In the genomic region with DNA sequence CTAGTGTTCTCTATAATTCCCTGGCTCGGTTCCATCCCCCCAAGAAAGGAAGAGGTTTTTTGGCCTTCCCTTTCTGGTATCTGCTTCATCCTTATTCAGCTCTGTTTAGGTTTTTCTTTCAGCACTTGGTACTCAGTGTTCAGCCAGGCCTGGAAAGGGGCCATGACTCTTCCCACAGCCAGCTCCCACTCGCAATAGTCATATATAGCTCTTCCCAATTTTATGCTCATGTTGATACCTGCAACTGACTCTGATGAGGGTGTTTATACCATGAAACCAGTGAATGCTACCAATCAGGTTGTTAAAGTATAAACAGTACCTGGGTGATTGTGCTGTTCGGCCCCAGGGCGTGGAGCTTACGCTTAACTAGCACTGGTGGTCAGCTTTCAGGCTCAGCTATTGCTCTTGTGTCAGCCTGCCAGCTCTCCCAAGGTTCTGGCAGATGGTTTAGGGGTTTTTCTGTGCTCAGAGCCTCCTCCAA, we compare ENCODE assay signal across 9 mouse cellular contexts. TPM values are rescaled to one million over a fixed set of nuclear protein-coding genes. Genes with fewer than 3 reads are reported as not detected.
DNase-seq lines count a peak whose midpoint lies in the region; ATAC-seq and TF ChIP-seq lines count a peak whose summit lies in the region.
"Had no signal": no experiment of that assay in that cellular context is flagged by ENCODE, and none has a peak within 500 bp of the region (broad histone marks: within the 10 kb centered on the region; RNA-seq: fewer than 3 reads in every experiment).

No protein-coding gene starts in this region.

- no peak for ATAC-seq in lung, embryonic 16.5 days (ENCODE audit: low read depth)
- ATAC-seq in stomach, postnatal 0 days (ENCODE audit: low FRiP score, low TSS enrichment) = peak; percentile 30; the same call in 1 of the 2 replicates

- no peak overlapping the region for H3K9ac ChIP-seq in lung, embryonic 16.5 days (ENCODE audit: low read length)
- H3K9ac ChIP-seq in stomach, postnatal 0 days (ENCODE audit: low read length) = no peak overlapping the region; the same call in 1 of the 2 replicates
- H3K9ac ChIP-seq: liver, embryonic 14.5 days had no signal

- H3K4me3 ChIP-seq in lung, embryonic 16.5 days (ENCODE audit: low read length) = no peak overlapping the region
- H3K4me3 ChIP-seq in lung, adult 2 months (replicated peaks; ENCODE audit: extremely low read depth, low read depth, low read length) = no peak overlapping the region
- H3K4me3 ChIP-seq in stomach, postnatal 0 days (ENCODE audit: low read depth, low read length) = no peak overlapping the region

- no peak for DNase-seq in lung, adult 2 months
- DNase-seq in gonadal fat pad, adult 2 months (ENCODE audit: low read depth) = peak; percentile 68
- peak; percentile 5 to 60 for DNase-seq in left cerebral cortex, adult 9 months (ENCODE audit: low spot score in 2 of 2)
- DNase-seq in stomach, postnatal 0 days (ENCODE audit: low spot score) = no peak
- DNase-seq in adrenal gland, postnatal 25 days = no peak
- DNase-seq in adrenal gland, adult 8-10 months = no peak

- 83% methylated on average over 5 of the region's 5 CpGs for WGBS in lung, embryonic 16.5 days
- 76% methylated on average over 5 of the region's 5 CpGs for WGBS in lung, adult 2 months
- WGBS in stomach, postnatal 0 days = 55% methylated on average over 5 of the region's 5 CpGs

- H3K27me3 ChIP-seq in lung, embryonic 16.5 days (ENCODE audit: control insufficient read depth, insufficient read depth, low read depth, low read length) = no peaks in the 10 kb centered on the region
- H3K27me3 ChIP-seq in stomach, postnatal 0 days (ENCODE audit: control insufficient read depth, insufficient read depth, low read length) = no peaks in the 10 kb centered on the region

- TF ChIP-seq POLR2A in lung, adult 2 months (IDR thresholded peaks at IDR 0.05; ENCODE audit: borderline replicate concordance, extremely low read depth, low read depth, low read length) = no peak

- no peaks in the 10 kb centered on the region for H3K9me3 ChIP-seq in lung, embryonic 16.5 days (ENCODE audit: control insufficient read depth, low read length)
- H3K9me3 ChIP-seq in stomach, postnatal 0 days (ENCODE audit: control insufficient read depth, low read length) = no peaks in the 10 kb centered on the region

- 0 out of 2 replicates have a peak overlapping the region, but pooled peaks have one; percentile 17 for H3K27ac ChIP-seq in lung, embryonic 16.5 days (ENCODE audit: low read length)
- H3K27ac ChIP-seq in stomach, postnatal 0 days (replicated peaks) = peak overlapping the region; percentile 86
- H3K27ac ChIP-seq: liver, embryonic 14.5 days had no signal

- no peak overlapping the region for H3K4me2 ChIP-seq in lung, embryonic 16.5 days (ENCODE audit: low read depth, low read length)
- H3K4me2 ChIP-seq in stomach, postnatal 0 days (replicated peaks; ENCODE audit: low read depth) = no peak overlapping the region

- H3K4me1 ChIP-seq in lung, embryonic 16.5 days (replicated peaks; ENCODE audit: control insufficient read depth, insufficient read depth, low read length) = no peaks in the 10 kb centered on the region
- no peaks in the 10 kb centered on the region for H3K4me1 ChIP-seq in lung, adult 2 months (ENCODE audit: control insufficient read depth, insufficient read depth, low read length)
- H3K4me1 ChIP-seq in stomach, postnatal 0 days (replicated peaks; ENCODE audit: control insufficient read depth, insufficient read depth) = peaks cover 7% of the 10 kb centered on the region; the same call in 1 of the 2 replicates

- no peak for TF ChIP-seq CTCF in lung, adult 2 months (IDR thresholded peaks at IDR 0.05; ENCODE audit: insufficient read depth, low read length)
- TF ChIP-seq CTCF in stomach, postnatal 0 days (IDR thresholded peaks at IDR 0.05; ENCODE audit: low read depth) = no peak

- TF ChIP-seq EP300 in stomach, postnatal 0 days (optimal IDR thresholded peaks at IDR 0.05) = no peak

- no peaks in the 10 kb centered on the region for H3K36me3 ChIP-seq in lung, embryonic 16.5 days (ENCODE audit: control insufficient read depth, insufficient read depth, low read length)
- H3K36me3 ChIP-seq in stomach, postnatal 0 days (ENCODE audit: control insufficient read depth, insufficient read depth, low read length) = no peaks in the 10 kb centered on the region

RNA-seq across cellular contexts. Expression of a gene that starts 20.9 kb away (rescaled TPM):
- 5.7 and 9.4 TPM in 2 replicates for polyA plus RNA-seq in lung, embryonic 16.5 days (2015; fragmentation: Nextera tagmentation; extraction: Ambion mirVana)
- 12.8 and 14.4 TPM in 2 replicates for polyA plus RNA-seq in lung, adult 2 months (2012; rRNA removed)
- polyA plus RNA-seq in gonadal fat pad, adult 2 months (2012; rRNA removed) = 22.3 and 25.9 TPM in 2 replicates
- polyA plus RNA-seq in stomach, postnatal 0 days (2015; fragmentation: Nextera tagmentation; extraction: Ambion mirVana) = 290 and 337 TPM in 2 replicates
- total RNA-seq in adrenal gland, postnatal 25 days (2021) = 6.0 and 18.1 TPM in 2 replicates
- total RNA-seq in adrenal gland, adult 8-10 months (2022) = 10 to 100 TPM; 12.4 to 20.0 (median 16.4) TPM

RNA-seq across cellular contexts. Expression of a gene that starts 37.4 kb away (rescaled TPM):
- polyA plus RNA-seq in lung, embryonic 16.5 days (2015; fragmentation: Nextera tagmentation; extraction: Ambion mirVana) = not detected in 2 replicates
- 0.34 TPM in 1 of 2 replicates, not detected in the other for polyA plus RNA-seq in lung, adult 2 months (2012; rRNA removed)
- 0.13 TPM in 1 of 2 replicates, not detected in the other for polyA plus RNA-seq in gonadal fat pad, adult 2 months (2012; rRNA removed)
- not detected in 2 replicates for polyA plus RNA-seq in stomach, postnatal 0 days (2015; fragmentation: Nextera tagmentation; extraction: Ambion mirVana)
- total RNA-seq in adrenal gland, postnatal 25 days (2021) = not detected in 2 replicates
- total RNA-seq in adrenal gland, adult 8-10 months (2022) = not detected
- total RNA-seq: gastrocnemius, adult 8-10 months had no signal
- polyA plus RNA-seq: liver, embryonic 14.5 days had no signal

Comparison
In these comparisons a context has a peak if more than half of its experiments do, and no peak if none do; other contexts are left out.
1. DNase-seq: peak in gonadal fat pad, adult 2 months (single experiment) and left cerebral cortex, adult 9 months (2 of 2); none in lung, adult 2 months (single experiment), stomach, postnatal 0 days (single experiment), adrenal gland, postnatal 25 days (single experiment) and adrenal gland, adult 8-10 months (single experiment).
2. RNA of a gene that starts 20.9 kb away (polyA plus RNA-seq): 290 to 337 TPM in stomach, postnatal 0 days; 22.3 to 25.9 TPM in gonadal fat pad, adult 2 months, 12.8 to 14.4 TPM in lung, adult 2 months and 5.7 to 9.4 TPM in lung, embryonic 16.5 days; every median in the first group is over 10 times any median in the second.